13 mouse cellular contexts compared by ENCODE assay signal in the genomic region with DNA sequence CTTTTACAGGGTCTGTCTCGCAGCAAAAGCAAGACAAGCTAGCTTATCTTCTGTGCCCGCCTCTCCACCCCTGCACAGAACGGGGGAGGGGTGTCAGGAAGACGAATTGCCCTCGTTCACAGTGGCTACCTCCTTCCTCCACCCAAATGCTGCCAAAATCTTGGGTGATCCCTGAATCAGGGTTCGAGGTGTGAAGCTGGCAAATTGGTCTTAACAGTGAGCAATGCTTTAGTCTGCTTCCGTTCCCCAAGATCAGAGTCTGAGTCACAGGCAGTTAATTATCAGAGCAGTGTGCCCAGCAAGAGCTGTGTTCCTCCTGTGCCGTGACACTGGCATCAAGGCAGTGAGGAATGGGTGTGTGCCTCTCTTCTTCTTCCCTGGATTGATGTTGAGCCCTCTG.
"Had no signal": no experiment of that assay in that cellular context is flagged by ENCODE, and none has a peak within 500 bp of the region (broad histone marks: within the 10 kb centered on the region; RNA-seq: fewer than 3 reads in every experiment).

No protein-coding gene starts in this region.

- DNase-seq: kidney, postnatal 4 days; liver; liver, embryonic 13.5 days; liver, postnatal 0 days; lung, postnatal 14 days; thymus, postnatal 4 days had no signal

- H3K4me1 ChIP-seq: limb, embryonic 12.5 days; liver, embryonic 13.5 days; lung, embryonic 15.5 days had no signal

- H3K27ac ChIP-seq: kidney, postnatal 0 days; layer of hippocampus, adult 2 months; limb, embryonic 12.5 days; liver, embryonic 13.5 days; lung, embryonic 15.5 days; macrophage; midbrain, embryonic 13.5 days; stomach, postnatal 0 days had no signal

- H3K4me3 ChIP-seq: layer of hippocampus, adult 2 months; limb, embryonic 12.5 days; liver, embryonic 13.5 days; lung, embryonic 15.5 days; midbrain, embryonic 13.5 days had no signal

- H3K9me3 ChIP-seq: limb, embryonic 12.5 days; liver, embryonic 13.5 days; lung, embryonic 15.5 days; midbrain, embryonic 13.5 days had no signal

- H3K4me2 ChIP-seq: limb, embryonic 12.5 days; liver, embryonic 13.5 days; lung, embryonic 15.5 days; midbrain, embryonic 13.5 days had no signal

- H3K9ac ChIP-seq: limb, embryonic 12.5 days; liver, embryonic 13.5 days; liver, postnatal 0 days; lung, embryonic 15.5 days; midbrain, embryonic 13.5 days had no signal

- H3K27me3 ChIP-seq: limb, embryonic 12.5 days; liver, embryonic 13.5 days; lung, embryonic 15.5 days had no signal

- H3K36me3 ChIP-seq: limb, embryonic 12.5 days; liver, embryonic 13.5 days; lung, embryonic 15.5 days; midbrain, embryonic 13.5 days had no signal

- ATAC-seq: liver, postnatal 0 days; midbrain, embryonic 13.5 days had no signal
